Mouse (Mus musculus) gonadal fat pad, adult 2 months (tissue): ENCODE data around the gene Clcn5. TPM values are rescaled to one million over a fixed set of nuclear protein-coding genes. Genes with fewer than 3 reads are reported as not detected.

Experiments used
- DNase-seq: peaks from one replicate; pipeline ENCODE4 v3.0.0-alpha.2; 2012; ENCODE audit warnings: low read depth
- polyA plus RNA-seq: library from polyadenylated mRNA; depleted of rRNA; stranded (reverse); fragments of >200 nt; gene quantifications from 2 replicates; pipeline ENCODE4 v1.2.3, GENCODE M21; 2012; rRNA removed

Gene Clcn5
- polyA plus RNA-seq, 1 experiment = 21.8 TPM

DNA sequence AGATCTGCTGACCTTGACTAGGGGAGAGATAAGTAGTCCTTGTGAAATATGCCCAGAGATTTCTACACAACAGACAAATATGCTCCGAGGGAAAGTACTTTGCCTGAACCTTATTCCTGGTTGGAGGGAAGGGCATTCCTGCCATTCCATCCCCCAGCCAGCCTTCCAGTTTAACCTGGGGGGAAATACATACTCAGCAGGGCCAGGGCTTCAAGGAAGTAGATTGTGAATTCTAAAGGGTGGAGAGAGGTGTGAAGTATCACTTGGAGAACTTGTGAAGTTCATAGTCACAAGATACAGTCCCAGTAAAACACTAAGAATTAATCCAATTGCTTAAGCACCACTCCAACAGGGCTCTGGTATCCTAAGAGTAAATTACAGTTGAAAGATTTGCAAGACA, 121.3 kb downstream of the Clcn5 start:
- DNase-seq = no peak

DNA sequence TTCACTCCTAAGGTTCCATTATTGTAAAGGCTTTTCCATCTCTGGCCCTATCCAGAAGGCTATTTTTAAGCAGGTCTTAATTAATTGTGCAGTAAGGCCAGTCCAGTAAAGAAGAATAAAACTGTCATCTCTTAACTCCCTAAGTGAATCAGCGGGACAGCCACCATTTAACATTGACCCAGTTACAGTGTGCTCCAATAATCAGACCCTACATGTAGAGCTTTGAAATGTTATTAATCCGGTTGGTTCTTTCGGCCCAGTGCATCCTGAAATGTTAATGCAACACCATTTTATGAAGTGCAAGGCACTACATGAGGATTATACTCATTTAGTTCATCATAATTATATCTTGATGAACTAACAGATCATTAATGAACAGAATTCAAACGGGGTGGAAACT, 128.3 kb downstream of the Clcn5 start:
- no peak for DNase-seq

DNA sequence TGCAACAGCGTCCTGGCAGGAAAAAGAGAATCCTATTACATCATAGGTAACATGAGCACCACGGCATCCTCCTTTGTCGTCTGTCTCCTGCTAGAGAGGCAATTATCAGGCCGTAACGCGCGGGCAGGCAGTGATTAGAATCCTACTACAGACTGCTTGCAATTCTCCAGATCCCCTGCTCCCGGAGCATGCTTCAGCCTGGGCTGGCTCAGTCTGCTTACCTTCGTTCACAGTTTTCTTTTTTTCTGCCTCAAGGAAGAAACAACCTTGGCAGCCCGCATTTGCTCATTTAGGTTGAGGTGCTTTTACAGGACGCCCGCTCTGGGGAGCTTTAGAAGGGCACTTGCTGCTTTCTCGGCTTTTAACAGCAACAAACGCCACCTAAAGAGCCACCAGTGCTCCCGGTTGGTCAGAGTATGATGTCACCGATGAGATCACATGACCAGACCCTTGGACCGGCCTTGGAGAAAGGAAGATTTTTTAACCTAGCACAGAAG, 130.8 kb downstream of the Clcn5 start:
- no peak for DNase-seq

DNA sequence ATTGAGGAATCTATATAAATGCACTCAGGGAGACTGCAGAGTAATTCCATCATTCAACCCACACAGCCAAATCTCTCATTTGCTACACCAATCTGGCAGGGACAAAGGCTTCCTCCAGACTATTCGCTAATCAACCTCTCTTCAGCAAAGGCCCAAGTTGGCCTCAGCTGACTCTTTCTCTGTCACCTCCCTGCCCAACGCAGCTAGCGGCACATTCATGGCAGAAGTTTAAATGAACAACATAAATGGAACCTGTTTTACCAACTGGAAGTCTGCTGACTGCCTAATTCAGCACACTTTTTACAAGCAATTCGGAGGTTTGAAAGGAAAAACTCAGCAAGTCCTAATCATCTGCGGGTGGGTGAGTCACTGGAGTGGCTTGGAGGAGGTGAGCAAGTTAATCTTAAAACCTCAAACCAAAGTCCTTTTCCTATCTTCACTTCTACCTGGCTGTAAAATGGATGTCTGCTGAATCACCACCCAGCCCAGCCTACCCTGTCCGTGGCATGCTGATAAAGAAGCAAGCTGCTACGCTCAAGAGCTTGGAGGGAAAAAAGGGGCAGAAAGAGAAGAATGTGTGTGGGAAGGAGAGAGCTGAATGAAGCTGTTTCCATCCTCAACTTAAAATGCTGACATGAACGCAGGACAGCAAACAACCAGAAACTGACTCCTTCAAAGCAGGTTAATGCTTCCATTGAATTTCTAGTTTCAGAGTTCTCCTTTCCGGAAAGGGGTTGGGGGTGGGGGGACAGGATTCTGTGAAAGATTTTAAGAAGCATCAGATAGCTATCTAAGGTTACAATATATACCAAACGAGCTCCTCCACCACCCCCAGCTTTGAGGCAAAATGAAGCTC, 131.5 kb downstream of the Clcn5 start:
- DNase-seq = no peak

DNA sequence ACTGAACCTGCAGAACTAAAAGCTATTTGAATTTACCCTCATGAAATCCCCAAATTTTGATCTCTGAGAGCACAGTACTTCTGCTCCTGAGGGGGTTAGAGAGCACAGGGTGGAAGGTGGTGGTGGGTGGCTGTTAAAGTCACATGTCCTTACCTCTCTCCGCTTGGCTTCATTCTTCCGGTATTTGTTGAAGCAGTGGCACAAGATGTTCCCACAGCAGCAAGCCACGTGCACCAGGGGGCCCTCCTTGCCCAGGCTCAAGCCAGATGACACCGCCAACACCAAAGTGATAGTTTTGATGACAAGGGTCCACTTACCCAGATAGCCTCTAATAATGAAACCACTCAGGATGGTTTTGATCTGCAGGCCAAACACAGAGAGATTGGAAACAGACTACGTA, 149.0 kb downstream of the Clcn5 start:
- no peak for DNase-seq

DNA sequence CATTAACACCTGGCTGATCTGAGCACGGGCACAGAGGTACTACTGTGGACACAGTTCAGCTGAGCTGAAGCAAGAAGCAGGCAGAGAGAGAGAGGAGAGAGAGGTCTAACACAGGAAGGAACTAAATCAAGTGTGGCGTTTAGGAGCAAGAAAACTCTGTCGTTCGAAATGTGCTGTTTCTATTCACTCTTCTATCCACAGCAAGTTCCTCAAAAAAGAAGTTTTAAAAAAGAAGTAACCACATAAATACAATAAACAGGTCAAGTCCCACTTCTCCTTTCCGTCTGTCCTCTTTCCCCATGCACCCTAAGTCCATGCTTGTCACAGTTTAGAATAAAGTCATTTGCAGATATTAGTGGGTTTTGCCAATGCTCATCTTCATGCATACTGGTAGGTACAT, 150.4 kb downstream of the Clcn5 start:
- DNase-seq = no peak

DNA sequence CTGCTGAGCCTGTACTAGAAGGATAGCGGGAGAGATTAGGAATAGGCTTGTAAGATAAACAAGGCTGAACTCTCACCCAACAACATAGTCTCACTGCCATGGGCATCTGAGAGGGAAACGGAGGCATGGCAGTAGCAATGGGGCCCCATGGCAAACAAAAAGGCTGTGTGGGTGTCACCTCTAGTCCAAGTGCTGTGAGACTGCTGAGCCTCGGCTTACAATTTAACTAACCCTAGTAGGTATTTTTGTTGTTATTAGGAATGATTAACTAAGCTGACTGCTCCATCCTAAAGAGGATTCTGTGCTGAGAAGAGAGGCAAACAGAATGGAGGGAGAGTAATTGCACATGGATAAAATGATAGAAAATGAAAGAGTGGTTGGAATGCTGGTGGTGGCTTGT, 161.2 kb downstream of the Clcn5 start:
- no peak for DNase-seq

DNA sequence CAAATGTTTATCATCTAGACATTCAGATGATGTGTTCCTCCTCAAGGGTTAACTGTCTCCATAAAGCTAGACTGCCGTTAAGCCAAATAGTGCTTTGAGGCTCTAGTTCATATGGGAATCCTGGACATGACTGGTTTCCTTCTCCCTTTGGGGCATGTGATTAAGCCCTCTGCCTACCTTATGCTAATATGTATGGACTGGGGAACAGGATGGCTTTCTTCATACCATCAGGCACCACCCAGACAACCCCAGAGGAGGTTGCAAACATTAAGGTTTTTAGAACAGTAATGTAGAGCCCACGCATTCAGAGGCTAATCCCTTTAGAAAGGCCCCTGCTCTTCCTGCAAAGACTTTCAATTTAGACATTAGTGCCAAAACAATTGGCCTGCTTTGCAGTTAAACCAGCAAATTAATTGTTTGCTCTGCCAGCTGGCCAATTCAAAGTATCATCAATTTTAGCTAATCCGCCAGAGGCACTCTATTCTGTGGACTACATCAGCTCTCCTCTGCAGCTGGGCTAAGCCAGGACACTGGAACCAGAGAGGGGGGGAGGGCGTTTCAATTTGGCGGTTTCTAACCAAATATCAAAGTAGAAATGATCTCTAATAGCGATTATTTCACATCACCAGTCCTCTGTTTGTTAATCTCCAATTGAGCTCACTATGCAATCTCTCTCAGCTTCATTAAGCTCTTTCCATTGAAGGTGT, 163.0 kb downstream of the Clcn5 start:
- no peak for DNase-seq

DNA sequence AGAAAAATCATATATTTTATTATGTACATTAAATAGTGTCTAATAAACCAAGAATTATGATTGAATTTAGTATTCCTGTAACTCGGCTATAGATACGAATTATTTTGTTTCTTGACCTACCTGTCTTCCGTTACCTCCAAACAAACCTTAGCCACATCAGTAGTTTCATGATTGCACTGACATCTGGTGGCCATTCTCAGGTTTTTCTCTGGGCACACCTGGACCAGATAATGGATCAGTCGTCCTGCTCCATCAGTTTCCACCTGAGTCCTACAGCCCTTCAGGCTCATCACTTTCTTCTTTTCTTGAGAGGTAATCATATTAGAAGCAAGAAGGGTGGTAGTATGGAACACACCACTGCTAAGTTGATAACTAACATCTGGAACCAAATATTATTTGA, 169.0 kb downstream of the Clcn5 start:
- no peak for DNase-seq

DNA sequence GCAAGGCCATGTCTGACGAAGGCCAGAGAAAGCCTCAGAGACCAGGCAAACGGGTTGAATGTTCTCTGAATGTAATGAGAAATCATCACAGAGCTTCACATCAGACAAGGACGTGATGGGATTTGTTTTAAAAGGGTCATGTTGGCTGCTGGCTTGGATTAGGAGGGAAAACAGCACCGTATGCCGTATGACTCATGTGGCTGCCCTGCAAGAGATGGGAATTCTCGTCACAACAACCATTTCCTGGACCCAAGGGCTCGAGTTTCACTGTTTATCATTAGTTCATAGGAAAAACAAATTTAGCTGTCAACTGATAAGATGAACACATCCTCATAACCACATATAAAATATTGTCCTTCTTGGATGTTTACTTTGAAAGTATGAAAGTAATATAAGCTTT, 173.0 kb downstream of the Clcn5 start:
- DNase-seq = no peak

DNA sequence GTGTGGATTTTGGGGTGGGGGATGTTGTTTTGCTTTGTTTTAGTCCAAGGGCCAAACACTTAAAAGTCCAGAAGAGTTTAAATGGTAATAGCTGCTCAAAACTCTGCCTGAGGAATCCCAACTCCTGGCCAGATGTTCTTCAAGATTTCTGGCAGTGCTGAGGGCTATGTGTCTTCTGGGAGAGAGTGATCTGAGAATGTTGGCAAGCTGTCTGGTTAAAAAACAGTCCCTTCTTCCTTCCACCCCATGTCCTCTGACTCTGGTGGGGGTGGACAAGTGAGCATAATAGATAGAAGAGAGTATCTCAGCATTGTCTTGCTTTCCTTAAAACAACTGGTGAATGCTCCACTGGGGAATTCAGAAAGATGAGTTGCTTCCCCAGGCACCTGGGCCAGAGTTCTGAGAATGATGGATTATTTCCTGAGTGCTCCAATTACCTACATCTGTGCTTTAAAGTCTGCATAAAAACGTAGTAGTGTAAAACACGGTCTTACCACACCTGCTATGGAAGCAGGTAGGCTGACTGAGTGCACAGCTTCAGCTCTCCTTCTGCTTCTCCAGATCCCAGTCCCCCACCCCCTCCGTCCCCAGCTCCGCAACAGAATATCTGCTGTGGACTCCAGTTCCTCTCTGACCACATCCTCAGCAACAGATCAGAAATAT, 197.4 kb downstream of the Clcn5 start:
- DNase-seq = no peak

DNA sequence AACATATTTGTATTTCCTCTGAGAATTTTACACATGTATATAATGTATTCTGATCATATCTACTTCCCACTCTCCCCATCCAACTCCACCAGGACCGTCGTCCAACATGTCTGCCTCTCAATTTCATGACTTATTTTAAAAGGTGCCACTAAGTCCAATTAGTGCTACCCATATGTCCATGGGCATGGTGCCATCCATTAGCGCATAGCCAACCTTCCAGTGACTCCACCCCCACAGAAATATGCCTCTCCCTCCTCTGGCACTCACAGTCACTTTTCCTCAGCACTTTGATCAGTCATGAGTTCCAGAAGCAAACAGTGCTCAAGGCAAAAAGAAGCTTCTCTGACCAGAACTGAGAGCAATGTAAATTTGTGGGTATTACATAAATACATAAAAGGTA, 204.3 kb downstream of the Clcn5 start:
- DNase-seq = no peak

Other genes starting within 250 kb of the Clcn5 start
- gene Usp27x, start 56.5 kb upstream of the Clcn5 start, polyA plus RNA-seq = 1.1 and 1.3 TPM in 2 replicates